Mouse (Mus musculus): ENCODE measurements at regions not wholly inside any gene's neighbourhood (a gene's known extent, or its start where the extent isn't known, plus 50 kb on each side); places are given as distances from the start of the nearest gene placed in this dataset.

- no peak for TF ChIP-seq CTCF (IDR thresholded peaks at IDR 0.05; ENCODE audit: extremely low read depth, insufficient read length, insufficient replicate concordance, low read depth, low read length)
- TF ChIP-seq POLR2A (IDR thresholded peaks at IDR 0.05; ENCODE audit: low read depth, low read length): no peak
Measured at GRCm38 (mm10) chr7:64036154-64036553, 97.4 kb upstream of the Klf13 start.

All from small intestine, adult 2 months (tissue).